Mouse (Mus musculus) layer of hippocampus, adult 8-10 months (tissue): ENCODE data around the gene Col15a1. TPM values are rescaled to one million over a fixed set of nuclear protein-coding genes. Genes with fewer than 3 reads are reported as not detected.

ENCODE experiments used
- DNase-seq, 2 experiments: peaks; one replicate each; pipeline ENCODE4 v3.0.0; 2022; ENCODE audit warnings: low spot score in 2 of 2
- total RNA-seq, 4 experiments: library from RNA; stranded (reverse); gene quantifications; 2 replicates each; pipeline ENCODE4 v1.2.4; 2022

Gene Col15a1
- total RNA-seq, 4 experiments from 2014 or later, result 5.5 to 13.3 (median 5.7) TPM

- peak; percentile 30 to 59 for DNase-seq
These were observed 57.6 kb downstream of the Col15a1 start for GRCm38 (mm10) chr4:47265555-47265954.

- no peak for DNase-seq
These were observed 64.6 kb downstream of the Col15a1 start for GRCm38 (mm10) chr4:47272452-47273130.

GRCm38 (mm10) chr4:47273795-47274194 lies 65.8 kb downstream of the Col15a1 start:
- DNase-seq, result no peak

- DNase-seq, result no peak
These were observed 67.0 kb downstream of the Col15a1 start for GRCm38 (mm10) chr4:47274911-47275310.

GRCm38 (mm10) chr4:47278397-47278796 lies 70.4 kb downstream of the Col15a1 start:
- no peak for DNase-seq

GRCm38 (mm10) chr4:47279085-47279707 lies 71.2 kb downstream of the Col15a1 start:
- DNase-seq, result no peak

- no peak for DNase-seq
These were observed 72.2 kb downstream of the Col15a1 start for GRCm38 (mm10) chr4:47280126-47280525.

GRCm38 (mm10) chr4:47281920-47282682 lies 74.1 kb downstream of the Col15a1 start:
- DNase-seq, result no peak

- no peak for DNase-seq
These were observed 76.3 kb downstream of the Col15a1 start for GRCm38 (mm10) chr4:47284311-47284710.

GRCm38 (mm10) chr4:47284874-47285273 lies 76.9 kb downstream of the Col15a1 start:
- no peak for DNase-seq

- no peak for DNase-seq
These were observed 78.7 kb downstream of the Col15a1 start for GRCm38 (mm10) chr4:47286599-47287147.

- DNase-seq, result no peak
These were observed 79.5 kb downstream of the Col15a1 start for GRCm38 (mm10) chr4:47287468-47287867.

- DNase-seq, result no peak
These were observed 80.3 kb downstream of the Col15a1 start for GRCm38 (mm10) chr4:47288306-47288705.

- DNase-seq, result no peak
These were observed 81.6 kb downstream of the Col15a1 start for GRCm38 (mm10) chr4:47289526-47289925.

GRCm38 (mm10) chr4:47290448-47290847 lies 82.5 kb downstream of the Col15a1 start:
- DNase-seq, result no peak

- DNase-seq, result peak; percentile 79 to 82
These were observed 83.1 kb downstream of the Col15a1 start for GRCm38 (mm10) chr4:47291013-47291412.

- no peak for DNase-seq
These were observed 85.0 kb downstream of the Col15a1 start for GRCm38 (mm10) chr4:47292956-47293355.

- DNase-seq, result peak; percentile 25 to 38
These were observed 86.0 kb downstream of the Col15a1 start for GRCm38 (mm10) chr4:47293771-47294543.

- DNase-seq, result no peak
These were observed 86.6 kb downstream of the Col15a1 start for GRCm38 (mm10) chr4:47294544-47295070.

GRCm38 (mm10) chr4:47295547-47295946 lies 87.6 kb downstream of the Col15a1 start:
- no peak for DNase-seq

- DNase-seq, result no peak
These were observed 92.7 kb downstream of the Col15a1 start for GRCm38 (mm10) chr4:47300701-47301100.
